Mouse (Mus musculus) kidney, adult 2 months (tissue): ENCODE measurements around the gene Abcg4.

ENCODE experiments used
- CTCF ChIP-seq: fragments of 200-500 bp; conservative IDR thresholded peaks from 2 replicates; pipeline ENCODE4 v1.5.1; 2011; ENCODE audit warnings: low read depth, mild to moderate bottlenecking, control low read depth, low read length, moderate library complexity, mixed read lengths; ENCODE audit not compliant: insufficient read depth, insufficient read length
- POLR2A ChIP-seq: fragments of 200-500 bp; IDR thresholded peaks from one replicate; pipeline ENCODE4 v1.6.1; 2011; ENCODE audit warnings: low read depth, low read length, control low read depth

DNA sequence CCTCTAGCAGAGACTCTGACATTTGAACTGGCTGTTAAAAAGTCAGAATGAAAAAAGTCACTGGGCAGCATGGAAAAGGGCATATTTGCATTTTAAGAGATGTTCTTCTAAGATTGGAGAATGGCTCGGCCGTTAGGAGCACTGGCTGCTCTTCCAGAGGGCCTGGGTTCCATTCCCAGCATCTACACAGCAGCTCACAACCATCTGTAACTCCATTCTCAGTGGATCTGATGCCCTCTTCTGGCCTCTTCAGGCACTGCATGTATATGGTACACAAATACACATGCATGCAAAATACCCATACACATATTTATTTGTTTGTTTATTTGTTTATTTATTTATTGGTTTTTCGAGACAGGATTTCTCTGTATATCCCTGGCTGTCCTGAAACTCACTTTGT is 19.3 kb downstream of the Abcg4 start:
- TF ChIP-seq POLR2A (no peak), CTCF (peak; percentile 44)
